Mouse (Mus musculus) mouse embryonic stem cell (cell line): Measurements from ENCODE around the gene Lamtor4.

ENCODE experiments used
- in situ Hi-C, 2 experiments: fragments of 300-500 bp; cut with MboI; formaldehyde crosslinking; loops; 1 replicate in 1 of 2; 3 replicates in 1 of 2; pipeline ENCODE4 v1.14.3; 2019 to 2020; ENCODE audit warnings: low sequenced_read_pairs in 2 of 2, low pct_unique_long_range_greater_than_20kb in 1 of 2, mixed read lengths in 1 of 2; ENCODE audit not compliant: unreplicated experiment in 1 of 2

Lamtor4 gene

DNA sequence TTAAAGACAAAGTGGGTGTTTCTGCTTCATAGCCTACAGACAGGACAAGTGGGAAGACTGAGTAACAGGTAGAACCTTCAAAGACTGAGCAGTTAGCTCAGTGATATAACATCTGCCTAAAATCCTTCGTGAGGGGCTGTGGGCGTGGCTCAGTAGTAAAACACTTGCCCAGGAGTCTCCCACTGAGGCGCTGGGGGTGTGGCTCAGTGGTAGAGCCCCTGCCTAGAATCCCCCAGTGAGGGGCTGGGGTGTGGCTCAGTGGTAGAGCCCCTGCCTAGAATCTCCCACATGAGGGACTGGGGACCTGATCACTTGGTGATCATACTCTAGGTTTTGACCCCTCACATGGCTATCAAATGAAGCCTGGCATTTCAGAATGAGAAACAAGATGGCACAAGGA, 2.8 kb downstream of the Lamtor4 start:
- in situ Hi-C loops, result no loop called here

DNA sequence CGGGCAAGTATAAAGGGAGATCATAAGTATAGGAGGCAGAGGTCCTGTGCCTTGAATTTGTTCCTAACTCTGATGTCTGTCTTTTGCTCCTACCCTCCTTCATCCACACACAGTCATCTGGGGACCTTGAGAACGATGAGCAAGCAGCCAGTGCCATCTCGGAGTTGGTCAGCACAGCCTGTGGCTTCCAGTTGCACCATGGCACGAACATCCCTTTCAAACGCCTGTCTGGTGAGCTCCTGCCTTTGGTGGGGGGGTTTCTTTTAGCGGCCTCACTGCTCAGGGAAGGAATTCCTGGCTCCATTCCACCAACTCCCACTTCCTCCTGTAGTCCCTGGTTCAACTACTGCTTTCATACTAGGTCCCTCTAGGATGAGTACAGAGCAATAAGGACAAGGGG, 3.3 kb downstream of the Lamtor4 start:
- in situ Hi-C loops, result no loop called here

DNA sequence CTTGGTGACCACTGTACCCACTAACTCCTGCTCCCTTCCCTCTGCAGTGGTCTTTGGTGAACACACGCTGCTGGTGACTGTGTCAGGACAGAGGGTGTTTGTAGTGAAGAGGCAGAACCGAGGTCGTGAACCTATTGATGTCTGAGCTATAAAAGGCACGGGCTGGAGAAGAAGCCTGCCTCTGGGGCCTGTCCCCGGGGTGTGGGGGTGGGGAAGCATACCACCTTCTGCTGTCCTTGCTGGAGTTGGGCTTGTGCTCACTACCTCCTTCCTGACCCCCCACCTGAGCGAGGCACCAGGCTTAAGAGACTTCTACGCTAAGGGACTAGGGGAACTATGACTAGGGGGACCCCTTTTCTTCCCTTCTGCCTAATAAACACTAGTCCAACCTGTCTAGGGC, 3.7 kb downstream of the Lamtor4 start:
- in situ Hi-C loops, result no loop called here

DNA sequence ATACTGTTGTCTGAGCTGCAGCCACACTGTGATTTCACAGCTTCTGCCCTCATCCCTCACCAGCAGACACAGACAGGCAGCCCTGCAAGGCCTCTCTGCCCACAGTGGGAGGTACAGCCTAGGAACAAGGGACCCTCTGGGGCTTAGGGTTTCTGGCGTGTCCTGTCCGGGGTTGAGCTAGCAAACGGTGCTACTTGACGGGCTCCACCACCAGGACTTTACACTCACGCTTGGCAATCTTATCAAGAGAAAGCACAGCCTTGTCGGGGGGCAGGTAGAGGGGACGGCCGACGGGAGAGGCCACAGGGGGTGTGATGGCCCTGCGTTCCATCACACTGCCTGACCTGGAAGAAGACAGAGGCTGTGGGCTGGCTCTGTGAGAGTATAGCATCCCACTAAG, 4.8 kb downstream of the Lamtor4 start:
- in situ Hi-C loops, result no loop called here

DNA sequence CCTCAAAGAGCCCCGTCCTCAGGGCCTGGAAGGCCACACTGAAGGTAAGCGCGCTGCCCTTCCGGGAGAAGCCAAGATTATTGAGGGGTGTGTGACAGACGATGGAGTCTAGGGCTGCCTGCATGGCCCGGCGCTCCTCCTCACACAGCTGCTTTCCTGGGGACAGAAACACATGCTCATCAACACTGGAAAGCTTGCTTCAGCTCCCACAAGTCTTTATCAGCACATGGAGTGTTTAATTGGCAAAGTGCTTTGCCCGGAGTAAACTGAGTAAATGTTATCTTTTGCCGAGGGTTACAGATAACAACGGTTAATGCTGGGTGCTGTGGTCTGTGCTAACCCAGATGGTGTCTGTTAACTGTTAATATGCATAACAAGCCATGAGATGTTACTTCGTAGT, 5.6 kb downstream of the Lamtor4 start:
- in situ Hi-C loops, result no loop called here

DNA sequence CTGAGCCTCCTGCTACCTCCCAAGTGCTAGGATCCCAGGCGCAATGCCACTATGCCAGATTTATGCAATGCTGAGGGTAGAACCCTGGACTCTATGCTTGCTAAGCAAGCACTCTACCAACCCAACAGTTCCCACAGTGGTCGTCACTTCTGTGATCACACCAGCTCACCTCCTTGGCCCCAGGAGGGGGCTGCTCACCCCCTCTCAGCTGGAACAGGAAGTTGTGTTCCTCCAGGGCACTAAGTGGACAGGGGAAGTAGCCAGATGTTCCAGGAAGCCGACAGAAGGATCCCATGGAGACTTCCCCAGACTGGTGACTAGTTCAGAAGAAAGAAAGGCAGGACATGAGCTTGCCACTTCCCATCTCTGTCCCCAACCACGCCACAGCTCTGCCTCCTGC, 6.7 kb downstream of the Lamtor4 start:
- in situ Hi-C loops, result no loop called here

DNA sequence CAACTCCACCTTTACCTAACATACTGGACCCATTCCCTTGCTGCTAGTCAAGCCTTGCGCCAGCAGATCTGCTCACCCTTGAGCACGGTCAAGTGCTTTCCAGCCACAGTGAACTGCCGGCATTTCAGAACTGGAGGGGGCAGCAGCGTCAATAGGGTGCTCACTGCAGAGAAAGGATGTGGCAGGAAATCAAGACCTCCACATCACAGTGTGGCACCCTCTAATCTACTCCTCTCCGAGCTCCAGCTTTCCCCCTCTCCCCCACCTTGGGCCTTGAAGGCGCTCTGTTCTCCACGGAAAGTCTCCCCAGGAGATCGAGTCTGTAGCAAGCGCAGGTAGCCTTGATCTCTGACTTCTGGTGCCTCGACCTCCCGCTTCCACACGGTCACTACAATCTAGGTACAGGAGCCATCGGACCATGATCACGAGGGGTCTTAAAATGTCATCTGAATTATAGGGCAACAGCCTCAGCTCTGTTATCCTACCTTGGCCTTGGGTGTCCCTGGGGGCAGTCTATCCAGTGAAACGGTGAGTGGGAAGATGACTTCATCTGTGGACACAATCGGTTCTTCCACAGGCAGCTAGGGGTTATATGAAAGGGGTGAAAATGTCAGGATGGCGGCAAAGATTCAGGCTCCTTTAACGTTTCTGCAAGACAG, 7.4 kb downstream of the Lamtor4 start:
- in situ Hi-C loops, result no loop called here

DNA sequence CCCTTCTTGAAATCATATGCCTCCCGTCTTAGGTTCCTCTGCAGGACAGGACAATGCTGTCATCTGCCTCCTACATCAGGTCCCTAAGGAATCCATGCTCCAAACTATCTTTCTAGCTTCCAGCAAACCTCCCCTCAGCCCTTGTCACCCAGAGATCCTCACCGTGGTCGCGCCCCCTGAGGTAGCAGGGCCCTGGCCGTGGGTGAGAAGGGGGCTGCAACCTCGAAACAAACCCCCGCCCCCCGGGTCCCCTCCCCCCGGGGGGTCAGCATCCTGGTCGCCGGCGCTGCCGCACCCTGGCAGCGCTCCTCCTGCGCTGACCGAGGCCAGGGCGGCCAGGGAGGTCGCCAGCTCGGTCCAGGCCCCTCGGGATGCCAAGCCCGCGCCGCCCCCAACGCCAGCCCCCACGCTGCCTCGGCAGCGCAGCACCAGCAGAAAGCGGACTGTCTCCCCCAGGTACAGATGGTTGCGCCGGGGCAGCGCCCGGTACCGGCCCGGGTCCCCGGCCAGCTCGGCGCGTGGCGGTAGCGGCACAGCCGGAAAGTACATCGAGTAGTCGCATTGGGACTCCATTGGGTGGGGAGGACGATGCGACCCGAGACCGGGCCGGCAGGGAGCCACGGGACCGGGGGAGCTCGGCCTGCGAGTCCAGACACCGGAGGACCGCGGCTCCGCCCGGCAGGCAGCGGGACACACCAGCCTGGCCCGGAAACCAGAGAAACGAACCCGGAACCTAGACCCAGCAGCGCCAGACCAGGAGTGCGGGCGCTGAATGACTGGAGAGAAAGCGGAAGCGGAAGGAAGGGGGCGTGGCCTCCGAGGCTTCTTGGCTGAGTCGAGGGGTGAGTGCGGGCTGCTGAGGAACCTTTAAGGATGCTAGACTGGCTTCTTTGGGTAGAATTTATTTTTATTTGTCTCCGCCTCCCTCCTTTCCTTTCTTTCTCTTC, 8.3 kb downstream of the Lamtor4 start, which contains the start of gene BC037034:
BC037034 (minus strand) TSS at position 774 of the 947 bp plus-strand sequence.
- in situ Hi-C loops, result no loop called here

DNA sequence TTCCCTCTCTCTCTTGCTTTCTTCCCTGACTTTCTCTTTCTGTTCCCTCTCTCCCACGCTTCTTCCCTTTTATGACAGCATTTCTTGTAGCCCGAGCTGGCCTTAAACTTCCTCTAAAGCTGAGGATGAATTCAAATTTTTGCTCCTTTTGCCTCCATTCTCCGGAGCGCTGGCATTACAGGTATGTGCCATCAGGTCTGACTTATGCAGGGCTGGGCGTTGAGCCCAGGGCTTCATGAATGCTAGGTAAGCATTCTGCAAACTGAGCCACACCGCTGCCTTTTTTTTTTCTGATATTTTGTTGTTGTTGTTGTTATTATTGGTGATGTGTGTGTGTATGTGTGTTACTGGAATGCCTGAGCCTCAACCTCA, 8.9 kb downstream of the Lamtor4 start:
- in situ Hi-C loops, result no loop called here

DNA sequence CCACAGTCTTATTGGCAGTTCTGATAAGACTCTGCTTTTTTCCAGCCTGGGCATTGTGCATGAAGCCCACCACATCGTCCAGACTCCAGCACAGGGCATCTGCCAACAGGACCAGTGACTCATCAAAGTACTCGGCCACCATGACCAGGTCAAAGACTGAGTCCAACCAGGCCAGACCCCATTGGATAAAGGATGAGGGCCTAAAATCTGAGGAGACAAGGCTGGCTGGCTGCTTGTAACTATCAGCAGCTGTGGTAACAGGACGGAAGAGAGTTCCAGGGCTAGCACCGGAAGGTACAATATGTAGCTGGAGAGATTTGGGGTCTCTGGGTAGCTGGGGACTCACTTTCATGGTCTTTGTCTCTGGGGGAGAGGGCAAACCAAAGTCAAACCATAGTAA, 10.4 kb downstream of the Lamtor4 start:
- in situ Hi-C loops, result no loop called here

DNA sequence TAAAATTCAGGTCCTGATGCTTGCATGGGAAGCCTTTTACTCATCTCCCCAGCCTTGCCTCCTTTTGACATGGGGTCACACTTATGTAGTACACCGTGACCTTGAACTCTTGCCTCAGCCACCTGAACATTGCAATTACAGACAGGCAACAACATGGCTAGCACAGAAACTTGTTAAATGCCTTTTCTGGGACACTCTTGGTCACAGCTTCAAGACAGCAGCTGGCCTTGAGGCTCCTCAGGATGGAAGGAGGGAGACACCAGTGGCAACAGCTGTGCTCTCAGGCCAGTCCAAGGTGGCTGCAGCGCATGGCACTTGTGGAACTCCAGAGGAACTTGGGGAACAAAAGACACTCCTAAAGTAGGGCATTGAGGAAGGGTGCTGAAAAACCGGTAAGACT, 11.8 kb downstream of the Lamtor4 start:
- in situ Hi-C loops, result no loop called here

DNA sequence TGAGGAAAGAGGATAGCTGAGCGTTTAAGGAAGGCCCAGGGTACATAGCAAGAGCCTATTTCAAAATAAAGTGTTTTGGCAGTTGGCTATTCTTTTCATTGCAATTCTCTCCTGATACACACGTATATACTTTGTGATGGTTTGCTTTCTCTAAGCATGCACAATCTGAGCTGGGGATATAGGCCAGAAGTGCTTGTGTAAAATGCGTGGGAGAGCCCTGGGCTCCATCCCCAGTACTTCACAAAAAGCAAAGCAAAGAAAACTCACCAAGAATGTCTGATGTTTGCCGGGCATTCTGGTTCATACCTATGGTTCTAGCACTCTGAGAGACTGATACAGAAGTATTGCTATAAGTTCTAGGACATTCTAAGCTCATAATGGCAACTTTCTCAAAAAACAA, 13.7 kb downstream of the Lamtor4 start:
- in situ Hi-C loops, result no loop called here

DNA sequence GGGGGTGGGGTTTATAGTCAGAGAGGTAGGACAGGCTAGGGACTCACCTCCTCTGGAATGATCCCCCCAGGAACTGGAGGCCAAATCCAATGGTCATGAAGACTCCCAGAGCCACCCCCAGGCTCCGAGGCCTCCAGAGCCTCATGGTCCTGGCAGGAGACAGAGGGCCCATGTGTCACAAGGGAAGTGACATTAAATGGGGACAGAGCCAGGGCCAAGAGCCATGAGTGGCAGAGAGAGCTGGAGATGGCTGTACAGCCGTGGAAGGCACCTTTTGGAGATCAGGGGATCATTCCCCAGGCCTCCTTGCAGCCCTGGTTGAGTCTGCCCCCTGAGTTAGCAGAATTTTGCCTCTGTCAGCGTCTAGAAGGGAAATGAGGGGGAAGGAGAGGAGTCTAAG, 15.9 kb downstream of the Lamtor4 start:
- in situ Hi-C loops, result no loop called here

DNA sequence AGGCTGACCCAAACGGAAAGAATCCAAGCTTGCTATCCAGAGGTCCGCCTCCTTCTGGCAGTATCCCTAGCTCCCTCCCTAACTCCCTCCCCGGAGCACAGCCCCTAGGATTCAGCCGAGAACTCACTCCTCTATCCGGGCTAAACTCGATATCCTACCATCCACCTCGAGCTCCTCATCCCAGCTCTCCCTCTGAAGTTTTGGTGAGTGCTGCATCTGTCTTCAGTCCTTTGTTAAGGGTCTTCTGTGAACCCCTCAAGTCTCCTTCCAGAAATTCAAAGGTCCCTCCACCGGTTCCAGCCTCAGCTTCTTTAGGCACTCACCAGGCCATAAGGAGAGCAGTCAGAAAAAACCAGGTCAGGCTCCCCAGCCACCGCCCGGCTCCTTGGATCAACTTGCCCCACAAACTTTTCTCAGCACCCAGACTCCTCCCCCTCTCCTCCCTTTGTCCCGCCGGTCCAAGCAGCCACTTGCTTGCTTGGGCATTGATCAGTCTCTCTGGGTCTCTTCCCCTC, 17.2 kb downstream of the Lamtor4 start, which contains the start of gene Gal3st4:
Gal3st4 (minus strand) TSS at position 432 of the 515 bp plus-strand sequence.
- in situ Hi-C loops, result no loop called here

DNA sequence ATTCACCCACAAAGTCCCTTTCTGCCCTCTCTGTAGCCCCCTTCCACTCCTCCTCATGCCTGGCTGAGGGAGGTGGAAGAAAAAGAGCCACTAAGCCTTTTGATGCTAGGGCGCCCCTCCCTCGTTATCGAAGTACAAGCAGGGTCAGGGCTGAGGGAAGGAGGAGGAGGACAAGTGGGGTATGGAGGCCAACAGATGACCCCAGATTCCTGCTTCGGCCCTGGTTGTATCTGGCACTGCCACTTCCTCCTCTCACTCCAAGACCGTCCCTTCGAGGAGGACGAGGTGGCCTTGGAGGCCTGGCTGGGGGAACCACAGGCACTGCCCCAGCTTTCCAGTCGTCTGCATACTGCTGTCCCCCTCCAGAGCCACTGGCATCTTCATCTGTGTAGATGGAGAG, 18.9 kb downstream of the Lamtor4 start:
- in situ Hi-C loops, result no loop called here

DNA sequence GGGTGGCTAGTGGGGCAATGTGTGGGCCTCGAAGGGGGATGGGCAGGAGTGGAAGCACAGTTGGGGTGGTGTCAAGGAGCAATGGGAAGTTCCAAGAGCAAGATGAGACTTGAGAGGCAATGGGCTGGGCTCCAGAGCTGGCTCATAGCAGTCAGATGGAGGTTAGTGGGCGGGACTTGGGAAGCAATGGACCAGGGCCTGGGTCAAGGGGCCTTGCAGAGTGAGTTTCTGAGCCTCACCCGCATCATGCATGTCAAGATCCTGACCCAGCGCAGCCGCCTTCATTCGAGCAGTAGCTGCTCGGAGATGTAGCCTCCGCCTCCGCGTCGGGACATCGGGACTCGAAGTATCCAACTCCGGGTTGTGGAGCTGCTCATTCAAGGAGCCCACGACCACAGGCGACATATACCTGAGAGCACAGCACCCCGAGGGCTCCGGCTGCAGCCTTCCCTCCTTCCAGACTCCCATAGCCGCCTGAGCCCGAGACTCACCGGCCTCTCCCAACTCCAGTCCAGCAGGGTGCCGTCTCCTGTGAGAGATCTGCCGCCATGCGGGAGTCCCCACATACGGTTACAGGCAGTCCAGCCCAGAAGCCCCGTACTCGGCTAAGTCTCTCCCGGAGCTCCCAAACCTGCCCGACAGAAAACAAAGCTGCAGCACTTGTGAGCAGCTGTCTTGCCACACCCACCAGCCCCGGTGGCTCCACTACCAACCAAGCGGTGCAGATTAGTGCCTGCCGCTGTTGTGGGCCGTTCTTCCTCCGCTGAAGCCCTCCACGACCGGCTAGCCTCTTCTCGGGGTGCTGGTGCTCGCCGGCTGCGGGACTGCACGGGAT, 20.2 kb downstream of the Lamtor4 start:
- in situ Hi-C loops, result no loop called here

DNA sequence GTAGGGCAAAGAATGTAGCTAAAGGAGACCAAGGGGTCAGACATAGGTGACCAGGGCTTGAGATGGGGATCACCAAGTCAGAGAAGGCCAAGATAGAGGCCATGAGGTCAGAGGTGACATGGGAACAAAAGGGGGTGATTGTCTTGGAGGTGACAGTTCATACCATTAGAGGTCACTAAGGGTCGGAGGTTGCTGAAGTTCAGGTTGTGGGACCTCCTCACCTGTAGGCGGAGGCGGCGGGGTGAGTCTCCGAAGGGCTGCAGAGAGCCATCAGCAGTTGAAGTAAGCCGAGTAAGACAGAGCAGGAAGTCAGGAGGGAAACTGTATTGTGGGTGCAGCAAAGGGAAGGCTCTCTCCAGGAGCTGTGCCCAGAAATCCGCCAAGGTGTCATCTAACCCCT, 22.7 kb downstream of the Lamtor4 start:
- in situ Hi-C loops, result no loop called here

DNA sequence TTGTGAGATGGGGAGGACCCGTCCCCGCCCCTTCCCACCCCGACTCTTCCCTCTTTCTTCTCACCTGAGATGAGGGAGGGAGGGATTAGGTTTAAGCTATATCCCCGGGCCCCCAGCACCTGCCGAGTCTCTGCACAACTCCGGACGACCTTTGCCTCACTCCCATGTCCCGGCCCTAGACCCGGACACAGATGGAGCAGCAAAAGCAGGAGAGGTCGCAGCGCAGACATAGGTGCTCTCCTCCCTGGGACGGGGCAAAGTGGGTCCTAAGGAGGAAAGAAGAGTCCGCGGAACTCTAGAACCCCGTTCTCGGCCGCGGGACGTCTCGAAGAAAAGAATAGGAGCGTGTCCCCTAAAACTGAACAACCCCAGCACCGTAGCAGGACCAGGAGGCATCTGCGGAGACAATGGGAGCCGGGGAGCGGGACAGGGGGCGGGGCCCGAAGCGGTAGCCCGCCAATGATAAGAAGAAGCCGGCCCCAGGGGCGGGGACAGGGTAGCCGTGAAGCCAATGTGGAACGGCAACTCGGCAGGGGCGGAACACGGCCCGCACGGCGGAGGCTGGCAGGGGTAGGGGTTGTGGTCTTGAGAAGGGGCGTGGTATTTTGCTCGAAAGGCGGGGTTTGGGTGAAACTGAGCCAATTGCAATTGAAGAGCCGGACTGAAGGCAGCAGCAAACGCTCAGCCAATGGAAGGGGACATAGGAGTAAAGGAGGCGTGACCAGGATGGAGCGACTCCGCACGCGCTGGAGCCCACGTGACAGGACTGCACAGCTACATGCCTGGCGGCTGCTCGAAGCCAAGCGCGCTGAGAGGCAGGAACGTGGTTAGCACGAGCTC, 24.5 kb downstream of the Lamtor4 start, which contains the start of the genes Gm43720, Gpc2 and Stag3:
Gm43720 (minus strand) TSS at position 374 of the 840 bp plus-strand sequence.
Gpc2 (minus strand) TSS at position 421 of the 840 bp plus-strand sequence.
Stag3 (plus strand) TSS at position 656 of the 840 bp plus-strand sequence.
- in situ Hi-C loops, result no loop called here
